Mouse (Mus musculus) thymus, adult 2 months (tissue): ENCODE results near the gene Cdhr2.

ENCODE experiments used
- CTCF ChIP-seq: fragments of 200-500 bp; IDR thresholded peaks from 2 replicates; pipeline ENCODE4 v1.5.1; 2012; ENCODE audit warnings: mild to moderate bottlenecking, control low read depth, low read length, moderate library complexity, borderline replicate concordance; ENCODE audit not compliant: control insufficient read depth, poor library complexity, insufficient read depth; ENCODE audit errors: extremely low read depth
- POLR2A ChIP-seq: fragments of 200-500 bp; IDR thresholded peaks from 2 replicates; pipeline ENCODE4 v1.6.1; 2012; ENCODE audit warnings: mild to moderate bottlenecking, low read length, control low read depth, moderate library complexity; ENCODE audit not compliant: control insufficient read depth, poor library complexity, insufficient read depth; ENCODE audit errors: extremely low read depth

- TF ChIP-seq CTCF = no peak
- TF ChIP-seq POLR2A = no peak
These were observed 58.2 kb downstream of the Cdhr2 start for GRCm38 (mm10) chr13:54759496-54759895.
